Mouse (Mus musculus) layer of hippocampus, adult 9-10 months (tissue): ENCODE results near the gene Suox.
"Not testable (repeated sequence)": the region's sequence is repeated elsewhere in the genome, so short reads cannot be mapped to it uniquely, and the experiment has no call there.

Experiments used
- DNase-seq: peaks from one replicate; pipeline ENCODE4 v3.0.0; 2022; ENCODE audit warnings: low spot score

Suox gene

GRCm38 (mm10) chr10:128626311-128627310, 47.3 kb downstream of the Suox start, which contains the start of gene Rps26:
Gene Rps26 (minus strand): TSS chr10:128626747.
- DNase-seq, result peak; percentile 97

- DNase-seq, result no peak
These were observed 48.5 kb downstream of the Suox start for GRCm38 (mm10) chr10:128625287-128625894.

GRCm38 (mm10) chr10:128623106-128623613, 50.7 kb downstream of the Suox start:
- not testable (repeated sequence) for DNase-seq

- no peak for DNase-seq
These were observed 51.2 kb downstream of the Suox start for GRCm38 (mm10) chr10:128622702-128623101.

- DNase-seq, result no peak
These were observed 51.8 kb downstream of the Suox start for GRCm38 (mm10) chr10:128621986-128622520.

- DNase-seq, result no peak
These were observed 53.6 kb downstream of the Suox start for GRCm38 (mm10) chr10:128620241-128620640.
